Comparison of ENCODE assay signal across 29 mouse cellular contexts in the genomic region with DNA sequence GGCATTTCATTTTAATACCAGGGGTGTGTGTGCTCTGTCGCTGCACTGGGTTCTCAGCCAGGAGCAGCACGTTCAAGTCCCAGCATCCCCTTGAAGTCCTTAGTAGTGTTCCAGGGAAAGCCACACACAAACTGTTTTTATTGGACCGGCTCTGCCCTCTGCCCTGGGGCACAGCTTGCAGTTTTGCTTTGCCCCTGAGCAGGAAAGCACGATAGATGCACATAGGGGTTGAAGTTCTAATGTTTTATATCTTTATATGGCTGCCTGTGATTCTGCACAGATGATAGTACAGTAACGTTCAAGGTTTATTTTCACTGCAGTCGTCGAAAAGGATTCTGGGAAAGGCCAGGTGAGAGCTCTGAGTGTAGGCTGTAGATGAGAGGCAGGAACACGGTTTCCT.
DNase-seq lines count a peak whose midpoint lies in the region; ATAC-seq and TF ChIP-seq lines count a peak whose summit lies in the region.
"Had no signal": no experiment of that assay in that cellular context is flagged by ENCODE, and none has a peak within 500 bp of the region (broad histone marks: within the 10 kb centered on the region; RNA-seq: fewer than 3 reads in every experiment).

No protein-coding gene starts in this region.

- TF ChIP-seq CTCF in lung, postnatal 0 days (IDR thresholded peaks at IDR 0.05) = no peak

- H3K36me3 ChIP-seq in lung, postnatal 0 days (ENCODE audit: insufficient read depth, low read length) = peaks cover 13% of the 10 kb centered on the region; the same call in 1 of the 2 replicates
- H3K36me3 ChIP-seq in intestine, embryonic 16.5 days (ENCODE audit: control insufficient read depth, insufficient read depth, low read length) = peaks cover 2% of the 10 kb centered on the region; the same call in 1 of the 2 replicates
- H3K36me3 ChIP-seq: G1E had no signal

- intact Hi-C loops in left cerebral cortex, postnatal 36 days (cut with DNase I) = no loop called here

- no peak overlapping the region for H3K4me3 ChIP-seq in lung, postnatal 0 days (ENCODE audit: low read depth, low read length)
- H3K4me3 ChIP-seq in intestine, embryonic 16.5 days (ENCODE audit: low read length) = no peak overlapping the region
- H3K4me3 ChIP-seq: embryonic facial prominence, embryonic 13.5 days; embryonic facial prominence, embryonic 15.5 days; erythroblast, embryonic 14.5 days; forebrain, embryonic 10.5 days; forebrain, embryonic 12.5 days had no signal

- peak; percentile 25 for DNase-seq in lung, postnatal 0 days (ENCODE audit: low spot score)
- DNase-seq in lung, postnatal 14 days = no peak
- DNase-seq in large intestine, adult 2 months (ENCODE audit: low read depth, low spot score) = peak; percentile 88
- DNase-seq in right cerebral cortex, postnatal 25 days = no peak
- DNase-seq in left cerebral cortex, adult 9 months (ENCODE audit: low spot score in 2 of 2) = no peak
- no peak for DNase-seq in left cerebral cortex, postnatal 36 days (ENCODE audit: low spot score in 2 of 2)
- DNase-seq: adrenal gland, adult 8-10 months; adrenal gland, postnatal 14 days; adrenal gland, postnatal 36 days; B cell, adult 2 months; cerebellum, adult 11 months; cerebellum, adult 18-20 months; cerebellum, adult 8-10 months; cerebellum, adult 9-11 months; cerebellum, postnatal 14 days; cerebellum, postnatal 36 days; embryo, embryonic 11 days had no signal

- H3K9me3 ChIP-seq in lung, postnatal 0 days (ENCODE audit: low read length) = no peaks in the 10 kb centered on the region
- H3K9me3 ChIP-seq in intestine, embryonic 16.5 days (ENCODE audit: control insufficient read depth, low read length) = no peaks in the 10 kb centered on the region
- H3K9me3 ChIP-seq: embryonic facial prominence, embryonic 13.5 days; embryonic facial prominence, embryonic 15.5 days; forebrain, embryonic 10.5 days; forebrain, embryonic 12.5 days had no signal

- ATAC-seq in lung, postnatal 0 days = no peak
- ATAC-seq in intestine, embryonic 16.5 days = peak; percentile 80
- ATAC-seq: activated CD4-positive, CD25-positive, alpha-beta regulatory T cell, adult 4 months; CD4-positive, CD25-positive, alpha-beta regulatory T cell, adult 4 months; forebrain, embryonic 14.5 days; Patski had no signal

- H3K4me2 ChIP-seq in lung, postnatal 0 days (replicated peaks; ENCODE audit: low read depth, low read length) = no peak overlapping the region
- no peak overlapping the region for H3K4me2 ChIP-seq in intestine, embryonic 16.5 days (ENCODE audit: low read depth, low read length)
- H3K4me2 ChIP-seq: embryonic facial prominence, embryonic 13.5 days; embryonic facial prominence, embryonic 15.5 days; forebrain, embryonic 12.5 days had no signal

- 63% methylated on average over 8 of the region's 8 CpGs for WGBS in lung, postnatal 0 days
- 63% methylated on average over 8 of the region's 8 CpGs for WGBS in intestine, embryonic 16.5 days
- WGBS in large intestine, adult 2 months = 35% methylated on average over 8 of the region's 8 CpGs

- H3K27me3 ChIP-seq in lung, postnatal 0 days (replicated peaks; ENCODE audit: insufficient read depth, low read length) = no peaks in the 10 kb centered on the region
- no peaks in the 10 kb centered on the region for H3K27me3 ChIP-seq in intestine, embryonic 16.5 days (replicated peaks; ENCODE audit: control insufficient read depth, insufficient read depth, low read length)
- H3K27me3 ChIP-seq: CH12.LX; embryonic facial prominence, embryonic 15.5 days; Patski had no signal

- TF ChIP-seq EP300 in lung, postnatal 0 days (IDR thresholded peaks at IDR 0.05) = no peak

- H3K4me1 ChIP-seq in lung, postnatal 0 days (ENCODE audit: insufficient read depth, low read depth, low read length) = 0 out of 2 replicates have a peak, but pooled peaks cover 3% of the 10 kb centered on the region
- peaks cover 18% of the 10 kb centered on the region for H3K4me1 ChIP-seq in intestine, embryonic 16.5 days (ENCODE audit: control insufficient read depth, insufficient read depth, low read length)

- H3K27ac ChIP-seq in lung, postnatal 0 days (ENCODE audit: low read length) = no peak overlapping the region
- peak overlapping the region; percentile 69 for H3K27ac ChIP-seq in intestine, embryonic 16.5 days (ENCODE audit: low read length)
- H3K27ac ChIP-seq: embryonic facial prominence, embryonic 13.5 days; embryonic facial prominence, embryonic 15.5 days; forebrain, embryonic 10.5 days; forebrain, embryonic 12.5 days had no signal

- H3K9ac ChIP-seq in lung, postnatal 0 days (replicated peaks; ENCODE audit: low read depth) = no peak overlapping the region
- H3K9ac ChIP-seq in intestine, embryonic 16.5 days (ENCODE audit: low read depth, low read length) = no peak overlapping the region
- H3K9ac ChIP-seq: embryonic facial prominence, embryonic 13.5 days; embryonic facial prominence, embryonic 15.5 days; forebrain, embryonic 12.5 days had no signal

Comparison
In these comparisons a context has a peak if more than half of its experiments do, and no peak if none do; other contexts are left out.
1. DNase-seq: peak in lung, postnatal 0 days (single experiment) and large intestine, adult 2 months (single experiment); none in lung, postnatal 14 days (single experiment), right cerebral cortex, postnatal 25 days (single experiment), left cerebral cortex, adult 9 months (0 of 2) and left cerebral cortex, postnatal 36 days (0 of 2).